42 mouse cellular contexts compared by ENCODE assay signal in the genomic region with DNA sequence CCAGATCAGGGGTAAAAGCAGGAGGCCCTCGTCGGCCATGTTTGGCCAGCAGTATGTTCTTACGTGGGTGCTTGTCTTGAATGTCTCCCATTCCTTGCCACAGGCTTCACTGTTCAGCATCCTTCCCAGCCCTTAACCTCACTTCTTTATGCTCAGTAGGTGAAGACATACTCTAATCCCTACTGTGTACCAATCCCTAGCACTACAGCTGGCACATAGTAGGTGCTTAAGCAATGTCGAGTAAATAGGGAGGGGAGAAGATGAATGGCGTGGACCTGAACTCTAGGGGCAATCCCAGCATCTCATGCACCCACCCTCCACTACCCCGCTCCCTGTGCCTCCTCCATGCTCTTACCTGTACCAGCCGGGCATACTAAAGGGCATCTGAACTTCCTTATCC. TPM values are rescaled to one million over a fixed set of nuclear protein-coding genes. Genes with fewer than 3 reads are reported as not detected.
"Had no signal": no experiment of that assay in that cellular context is flagged by ENCODE, and none has a peak within 500 bp of the region (broad histone marks: within the 10 kb centered on the region; RNA-seq: fewer than 3 reads in every experiment).

No protein-coding gene starts in this region.

- DNase-seq: heart, postnatal 10 days; heart, postnatal 14 days; heart, postnatal 36 days; heart, postnatal 4 days; kidney, adult 11 months; kidney, adult 18-20 months; kidney, adult 2 months; kidney, adult 8-10 months; kidney, adult 9 months; kidney, postnatal 10 days; kidney, postnatal 14 days; kidney, postnatal 25 days; kidney, postnatal 36 days; kidney, postnatal 4 days; layer of hippocampus, adult 9-11 months; layer of hippocampus, postnatal 36 days had no signal

- H3K27ac ChIP-seq: heart, embryonic 10.5 days; heart, embryonic 13.5 days; heart, embryonic 15.5 days; hindbrain, embryonic 10.5 days; hindbrain, embryonic 12.5 days; hindbrain, embryonic 13.5 days; hindbrain, embryonic 14.5 days; hindbrain, embryonic 15.5 days; hindbrain, postnatal 0 days; intestine, embryonic 15.5 days; kidney, embryonic 15.5 days; kidney, postnatal 0 days; layer of hippocampus, adult 2 months had no signal

- H3K27me3 ChIP-seq: heart, embryonic 12.5 days; heart, embryonic 13.5 days; heart, embryonic 15.5 days; hindbrain, embryonic 12.5 days; hindbrain, embryonic 13.5 days; hindbrain, embryonic 15.5 days; intestine, embryonic 15.5 days; kidney, embryonic 15.5 days had no signal

- H3K9me3 ChIP-seq: heart, embryonic 10.5 days; heart, embryonic 12.5 days; heart, embryonic 13.5 days; heart, embryonic 15.5 days; hindbrain, embryonic 10.5 days; hindbrain, embryonic 12.5 days; hindbrain, embryonic 13.5 days; hindbrain, embryonic 15.5 days; intestine, embryonic 15.5 days; kidney, embryonic 15.5 days had no signal

- H3K4me2 ChIP-seq: heart, embryonic 11.5 days; heart, embryonic 12.5 days; heart, embryonic 13.5 days; heart, embryonic 15.5 days; hindbrain, embryonic 12.5 days; hindbrain, embryonic 13.5 days; hindbrain, embryonic 14.5 days; hindbrain, embryonic 15.5 days; intestine, embryonic 15.5 days; kidney, embryonic 15.5 days had no signal

- H3K4me3 ChIP-seq: heart, embryonic 10.5 days; heart, embryonic 12.5 days; heart, embryonic 13.5 days; heart, embryonic 15.5 days; hindbrain, embryonic 10.5 days; hindbrain, embryonic 12.5 days; hindbrain, embryonic 13.5 days; hindbrain, embryonic 15.5 days; intestine, embryonic 15.5 days; kidney, embryonic 15.5 days; layer of hippocampus, adult 2 months had no signal

- H3K9ac ChIP-seq: heart, embryonic 12.5 days; heart, embryonic 13.5 days; heart, embryonic 15.5 days; hindbrain, embryonic 12.5 days; hindbrain, embryonic 13.5 days; hindbrain, embryonic 14.5 days; hindbrain, embryonic 15.5 days; intestine, embryonic 15.5 days; kidney, embryonic 15.5 days had no signal

- H3K4me1 ChIP-seq: heart, embryonic 10.5 days; heart, embryonic 12.5 days; heart, embryonic 13.5 days; heart, embryonic 15.5 days; hindbrain, embryonic 10.5 days; hindbrain, embryonic 12.5 days; hindbrain, embryonic 13.5 days; hindbrain, embryonic 15.5 days; intestine, embryonic 15.5 days; kidney, embryonic 15.5 days had no signal

- ATAC-seq: hindbrain, embryonic 16.5 days; hindbrain, postnatal 0 days; inflammation-experienced regulatory T-cells, adult 6 months; intestine, embryonic 15.5 days; intestine, postnatal 0 days had no signal

RNA-seq across cellular contexts. Expression of gene Scnn1b, which starts 59.5 kb away (rescaled TPM):
- total RNA-seq: heart, postnatal 10 days; heart, postnatal 25 days; heart, postnatal 36 days; hematopoietic stem cell, adult 5-6 weeks; layer of hippocampus, adult 18-20 months; layer of hippocampus, adult 2 months; layer of hippocampus, adult 8-10 months; layer of hippocampus, postnatal 10 days; layer of hippocampus, postnatal 25 days; left cerebral cortex, adult 18-20 months had no signal
- polyA plus RNA-seq: heart, embryonic 11.5 days; heart, embryonic 12.5 days; hindbrain, embryonic 13.5 days; large intestine, adult 2 months had no signal
